Mouse (Mus musculus): ENCODE measurements at regions not wholly inside any gene's neighbourhood (a gene's known extent, or its start where the extent isn't known, plus 50 kb on each side); places are given as distances from the start of the nearest gene placed in this dataset.

GRCm38 (mm10) chr12:39256605-39257004, 477.4 kb downstream of the Etv1 start:
- H3K27me3 ChIP-seq (ENCODE audit: control insufficient read depth, insufficient read depth, low read length): no peaks in the 10 kb centered on the region
- 91% methylated on average over 6 of the region's 6 CpGs for WGBS
- H3K27ac ChIP-seq (ENCODE audit: insufficient read depth, low read length): no peak overlapping the region
- DNase-seq: no peak
- TF ChIP-seq POLR2A (IDR thresholded peaks at IDR 0.05; ENCODE audit: borderline replicate concordance, insufficient read depth, low read length): no peak
- no peak for TF ChIP-seq CTCF (IDR thresholded peaks at IDR 0.05; ENCODE audit: borderline replicate concordance, insufficient read depth, low read depth, low read length)
- H3K4me1 ChIP-seq (ENCODE audit: control insufficient read depth, insufficient read depth, low read length): no peaks in the 10 kb centered on the region
- H3K4me3 ChIP-seq (replicated peaks; ENCODE audit: insufficient read depth, low read depth, low read length): no peak overlapping the region

- Histone ChIP-seq H3K4me1 (ENCODE audit: control insufficient read depth, insufficient read depth, low read length) (no peaks in the 10 kb centered on the region), H3K27ac (ENCODE audit: insufficient read depth, low read length) (no peak overlapping the region), H3K4me3 (replicated peaks; ENCODE audit: insufficient read depth, low read depth, low read length) (no peak overlapping the region), H3K27me3 (ENCODE audit: control insufficient read depth, insufficient read depth, low read length) (no peaks in the 10 kb centered on the region)
- TF ChIP-seq POLR2A (IDR thresholded peaks at IDR 0.05; ENCODE audit: borderline replicate concordance, insufficient read depth, low read length): no peak
- TF ChIP-seq CTCF (IDR thresholded peaks at IDR 0.05; ENCODE audit: borderline replicate concordance, insufficient read depth, low read depth, low read length): no peak
- peak in 1 of 2 experiments; percentile 54 for DNase-seq
- WGBS: 12% methylated on average over 1 of the region's 1 CpGs
Observed at GRCm38 (mm10) chr12:39257571-39257970, 478.4 kb downstream of the Etv1 start.

- Histone ChIP-seq H3K4me3 (replicated peaks; ENCODE audit: insufficient read depth, low read depth, low read length) (no peak overlapping the region), H3K27me3 (ENCODE audit: control insufficient read depth, insufficient read depth, low read length) (no peaks in the 10 kb centered on the region), H3K4me1 (ENCODE audit: control insufficient read depth, insufficient read depth, low read length) (no peaks in the 10 kb centered on the region), H3K27ac (ENCODE audit: insufficient read depth, low read length) (no peak overlapping the region)
- TF ChIP-seq POLR2A (IDR thresholded peaks at IDR 0.05; ENCODE audit: borderline replicate concordance, insufficient read depth, low read length) (no peak), CTCF (IDR thresholded peaks at IDR 0.05; ENCODE audit: borderline replicate concordance, insufficient read depth, low read depth, low read length) (no peak)
- peak; percentile 26 to 63 for DNase-seq
- WGBS: 47% methylated on average over 2 of the region's 2 CpGs
Observed at GRCm38 (mm10) chr12:39289676-39290075, 510.5 kb downstream of the Etv1 start.

- Histone ChIP-seq H3K4me3 (replicated peaks; ENCODE audit: insufficient read depth, low read depth, low read length) (no peak overlapping the region), H3K4me1 (ENCODE audit: control insufficient read depth, insufficient read depth, low read length) (0 out of 2 replicates have a peak, but pooled peaks cover 4% of the 10 kb centered on the region), H3K27ac (ENCODE audit: insufficient read depth, low read length) (no peak overlapping the region), H3K27me3 (ENCODE audit: control insufficient read depth, insufficient read depth, low read length) (no peaks in the 10 kb centered on the region)
- WGBS: 43% methylated on average over 13 of the region's 13 CpGs
- TF ChIP-seq CTCF (IDR thresholded peaks at IDR 0.05; ENCODE audit: borderline replicate concordance, insufficient read depth, low read depth, low read length): no peak
- DNase-seq: no peak
Observed at GRCm38 (mm10) chr12:39301351-39302212, 522.4 kb downstream of the Etv1 start.

GRCm38 (mm10) chr12:39302213-39302591, 523.0 kb downstream of the Etv1 start:
- no peaks in the 10 kb centered on the region for H3K27me3 ChIP-seq (ENCODE audit: control insufficient read depth, insufficient read depth, low read length)
- no peak overlapping the region for H3K4me3 ChIP-seq (replicated peaks; ENCODE audit: insufficient read depth, low read depth, low read length)
- TF ChIP-seq CTCF (IDR thresholded peaks at IDR 0.05; ENCODE audit: borderline replicate concordance, insufficient read depth, low read depth, low read length): no peak
- 54% methylated on average over 2 of the region's 2 CpGs for WGBS
- H3K27ac ChIP-seq (ENCODE audit: insufficient read depth, low read length): no peak overlapping the region
- DNase-seq: no peak
- H3K4me1 ChIP-seq (ENCODE audit: control insufficient read depth, insufficient read depth, low read length): 0 out of 2 replicates have a peak, but pooled peaks cover 4% of the 10 kb centered on the region

- WGBS: 87% methylated on average over 1 of the region's 1 CpGs
Observed at GRCm38 (mm10) chr12:39307746-39308145, 528.6 kb downstream of the Etv1 start.

GRCm38 (mm10) chr12:39309905-39310304, 530.7 kb downstream of the Etv1 start:
- TF ChIP-seq CTCF (IDR thresholded peaks at IDR 0.05; ENCODE audit: borderline replicate concordance, insufficient read depth, low read depth, low read length) (no peak), POLR2A (IDR thresholded peaks at IDR 0.05; ENCODE audit: borderline replicate concordance, insufficient read depth, low read length) (no peak)
- Histone ChIP-seq H3K4me3 (replicated peaks; ENCODE audit: insufficient read depth, low read depth, low read length) (no peak overlapping the region), H3K27me3 (ENCODE audit: control insufficient read depth, insufficient read depth, low read length) (no peaks in the 10 kb centered on the region), H3K27ac (ENCODE audit: insufficient read depth, low read length) (no peak overlapping the region), H3K4me1 (ENCODE audit: control insufficient read depth, insufficient read depth, low read length) (no peaks in the 10 kb centered on the region)
- 58% methylated on average over 3 of the region's 3 CpGs for WGBS
- no peak for DNase-seq

More at GRCm38 (mm10) chr12:39307746-39308145, 528.6 kb downstream of the Etv1 start:
- H3K4me3 ChIP-seq (replicated peaks; ENCODE audit: insufficient read depth, low read depth, low read length): no peak overlapping the region
- no peak overlapping the region for H3K27ac ChIP-seq (ENCODE audit: insufficient read depth, low read length)
- DNase-seq: no peak
- H3K27me3 ChIP-seq (ENCODE audit: control insufficient read depth, insufficient read depth, low read length): no peaks in the 10 kb centered on the region
- no peaks in the 10 kb centered on the region for H3K4me1 ChIP-seq (ENCODE audit: control insufficient read depth, insufficient read depth, low read length)
- TF ChIP-seq CTCF (IDR thresholded peaks at IDR 0.05; ENCODE audit: borderline replicate concordance, insufficient read depth, low read depth, low read length): no peak
- TF ChIP-seq POLR2A (IDR thresholded peaks at IDR 0.05; ENCODE audit: borderline replicate concordance, insufficient read depth, low read length): no peak

GRCm38 (mm10) chr12:39317229-39317628, 538.0 kb downstream of the Etv1 start:
- Histone ChIP-seq H3K4me1 (ENCODE audit: control insufficient read depth, insufficient read depth, low read length) (peaks cover 6% of the 10 kb centered on the region; the same call in 1 of the 2 replicates), H3K27ac (ENCODE audit: insufficient read depth, low read length) (no peak overlapping the region), H3K4me3 (replicated peaks; ENCODE audit: insufficient read depth, low read depth, low read length) (no peak overlapping the region), H3K27me3 (ENCODE audit: control insufficient read depth, insufficient read depth, low read length) (no peaks in the 10 kb centered on the region)
- 9% methylated on average over 4 of the region's 4 CpGs for WGBS
- TF ChIP-seq POLR2A (IDR thresholded peaks at IDR 0.05; ENCODE audit: borderline replicate concordance, insufficient read depth, low read length): no peak
- no peak for TF ChIP-seq CTCF (IDR thresholded peaks at IDR 0.05; ENCODE audit: borderline replicate concordance, insufficient read depth, low read depth, low read length)
- peak; percentile 98 to 99 for DNase-seq
